Mouse (Mus musculus): ENCODE measurements at regions not wholly inside any gene's neighbourhood (a gene's known extent, or its start where the extent isn't known, plus 50 kb on each side); places are given as distances from the start of the nearest gene placed in this dataset.

- intact Hi-C loops (cut with DNase I) = no loop called here
- no peak for DNase-seq (ENCODE audit: extremely low spot score in 1 of 2, low spot score in 2 of 2)
Measured at GRCm38 (mm10) chr5:43042585-43042984, 190.4 kb upstream of the Cpeb2 start.

- intact Hi-C loops (cut with DNase I) = no loop called here
- no peak for DNase-seq (ENCODE audit: extremely low spot score in 1 of 2, low spot score in 2 of 2)
Measured at GRCm38 (mm10) chr5:43045860-43046259, 187.1 kb upstream of the Cpeb2 start.

- DNase-seq (ENCODE audit: extremely low spot score in 1 of 2, low spot score in 2 of 2) = no peak
- intact Hi-C loops (cut with DNase I) = no loop called here
Measured at GRCm38 (mm10) chr5:43047316-43047715, 185.7 kb upstream of the Cpeb2 start.

GRCm38 (mm10) chr5:43048196-43049050, 184.5 kb upstream of the Cpeb2 start:
- intact Hi-C loops (cut with DNase I) = no loop called here
- peak in 1 of 2 experiments; percentile 6 for DNase-seq (ENCODE audit: extremely low spot score in 1 of 2, low spot score in 2 of 2)

- intact Hi-C loops (cut with DNase I) = no loop called here
- DNase-seq (ENCODE audit: extremely low spot score in 1 of 2, low spot score in 2 of 2) = no peak
Measured at GRCm38 (mm10) chr5:43049381-43050301, 183.3 kb upstream of the Cpeb2 start.

GRCm38 (mm10) chr5:43050961-43051517, 181.9 kb upstream of the Cpeb2 start:
- no peak for DNase-seq (ENCODE audit: extremely low spot score in 1 of 2, low spot score in 2 of 2)
- intact Hi-C loops (cut with DNase I) = no loop called here

GRCm38 (mm10) chr5:43052668-43053067, 180.3 kb upstream of the Cpeb2 start:
- intact Hi-C loops (cut with DNase I) = no loop called here

GRCm38 (mm10) chr5:43054586-43054985, 178.4 kb upstream of the Cpeb2 start:
- no peak for DNase-seq (ENCODE audit: extremely low spot score in 1 of 2, low spot score in 2 of 2)
- intact Hi-C loops (cut with DNase I) = loop anchor here (2.0 kb wide), 1 partner anchor 26 kb away; no protein-coding TSS in a partner anchor

More at GRCm38 (mm10) chr5:43052668-43053067, 180.3 kb upstream of the Cpeb2 start:
- DNase-seq (ENCODE audit: extremely low spot score in 1 of 2, low spot score in 2 of 2) = no peak

- DNase-seq (ENCODE audit: extremely low spot score in 1 of 2, low spot score in 2 of 2) = peak in 1 of 2 experiments; percentile 30
- intact Hi-C loops (cut with DNase I) = loop anchor here (2.0 kb wide), 1 partner anchor 26 kb away; no protein-coding TSS in a partner anchor
Measured at GRCm38 (mm10) chr5:43055111-43055710, 177.8 kb upstream of the Cpeb2 start.

- no peak for DNase-seq (ENCODE audit: extremely low spot score in 1 of 2, low spot score in 2 of 2)
- intact Hi-C loops (cut with DNase I) = no loop called here
Measured at GRCm38 (mm10) chr5:43056486-43056885, 176.5 kb upstream of the Cpeb2 start.

- intact Hi-C loops (cut with DNase I) = no loop called here
- no peak for DNase-seq (ENCODE audit: extremely low spot score in 1 of 2, low spot score in 2 of 2)
Measured at GRCm38 (mm10) chr5:43061243-43061642, 171.7 kb upstream of the Cpeb2 start.

- intact Hi-C loops (cut with DNase I) = no loop called here
Measured at GRCm38 (mm10) chr5:43061797-43062391, 171.1 kb upstream of the Cpeb2 start.

GRCm38 (mm10) chr5:43062499-43062898, 170.5 kb upstream of the Cpeb2 start:
- DNase-seq (ENCODE audit: extremely low spot score in 1 of 2, low spot score in 2 of 2) = no peak
- intact Hi-C loops (cut with DNase I) = no loop called here

More at GRCm38 (mm10) chr5:43061797-43062391, 171.1 kb upstream of the Cpeb2 start:
- no peak for DNase-seq (ENCODE audit: extremely low spot score in 1 of 2, low spot score in 2 of 2)

- DNase-seq (ENCODE audit: extremely low spot score in 1 of 2, low spot score in 2 of 2) = no peak
- intact Hi-C loops (cut with DNase I) = no loop called here
Measured at GRCm38 (mm10) chr5:43063386-43063785, 169.6 kb upstream of the Cpeb2 start.

- DNase-seq (ENCODE audit: extremely low spot score in 1 of 2, low spot score in 2 of 2) = no peak
- intact Hi-C loops (cut with DNase I) = no loop called here
Measured at GRCm38 (mm10) chr5:43071541-43071940, 161.4 kb upstream of the Cpeb2 start.

- intact Hi-C loops (cut with DNase I) = no loop called here
- DNase-seq (ENCODE audit: extremely low spot score in 1 of 2, low spot score in 2 of 2) = no peak
Measured at GRCm38 (mm10) chr5:43072340-43072739, 160.6 kb upstream of the Cpeb2 start.

- intact Hi-C loops (cut with DNase I) = no loop called here
- no peak for DNase-seq (ENCODE audit: extremely low spot score in 1 of 2, low spot score in 2 of 2)
Measured at GRCm38 (mm10) chr5:43074536-43074935, 158.4 kb upstream of the Cpeb2 start.

GRCm38 (mm10) chr5:43080252-43080651, 152.7 kb upstream of the Cpeb2 start:
- DNase-seq (ENCODE audit: extremely low spot score in 1 of 2, low spot score in 2 of 2) = no peak
- intact Hi-C loops (cut with DNase I) = loop anchor here (2.0 kb wide), 1 partner anchor 25 kb away; no protein-coding TSS in a partner anchor

Measured in left cerebral cortex, postnatal 10 days (tissue).